Mouse (Mus musculus): ENCODE data around the gene Fgfbp3.

GRCm38 (mm10) chr19:36909150-36909549 lies 10.3 kb downstream of the Fgfbp3 start:
- TF ChIP-seq CTCF (IDR thresholded peaks at IDR 0.05): no peak
- no peak for TF ChIP-seq EP300 (IDR thresholded peaks at IDR 0.05)

All from lung, postnatal 0 days (tissue).